Mouse (Mus musculus): ENCODE measurements around the gene Ppil6.

GRCm38 (mm10) chr10:41464401-41464955, 25.8 kb upstream of the Ppil6 start:
- TF ChIP-seq CTCF (IDR thresholded peaks at IDR 0.05; ENCODE audit: borderline replicate concordance, control insufficient read depth, extremely low read depth, insufficient read depth, low read length, poor library complexity), result no peak
- no peak for TF ChIP-seq POLR2A (IDR thresholded peaks at IDR 0.05; ENCODE audit: control insufficient read depth, extremely low read depth, insufficient read depth, low read length, poor library complexity)

All from thymus, adult 2 months (tissue).